Mouse (Mus musculus) intestine, embryonic 14.5 days (tissue): Measurements from ENCODE around the gene Psme3. TPM values are rescaled to one million over a fixed set of nuclear protein-coding genes. Genes with fewer than 3 reads are reported as not detected.

ENCODE experiments used
- ATAC-seq: fragments of 200-750 bp; cut with Nextera tagmentation; replicated peaks from 2 replicates; pipeline ENCODE4 v1.8.0; 2017; ENCODE audit warnings: low read depth, moderate number of reproducible peaks, moderate TSS enrichment, moderate library complexity; ENCODE audit not compliant: low FRiP score, low TSS enrichment
- DNase-seq: peaks from one replicate; pipeline ENCODE4 v3.0.0-alpha.2; 2018; ENCODE audit warnings: low spot score
- H3K27ac ChIP-seq: fragments of 300-500 bp; sonication (generic); 2 replicates; pipeline ENCODE4 v1.5.1; 2014; ENCODE audit warnings: low read depth, mild to moderate bottlenecking, control low read depth
- H3K27me3 ChIP-seq: fragments of 300-500 bp; sonication (generic); replicated peaks from 2 replicates; pipeline ENCODE4 v1.6.1; 2014; ENCODE audit warnings: low read length, control low read depth; ENCODE audit not compliant: control insufficient read depth, insufficient read depth
- H3K36me3 ChIP-seq: fragments of 300-500 bp; sonication (generic); 2 replicates; pipeline ENCODE4 v1.6.1; 2014; ENCODE audit warnings: low read length, control low read depth; ENCODE audit not compliant: control insufficient read depth, insufficient read depth
- H3K4me1 ChIP-seq: fragments of 300-500 bp; sonication (generic); replicated peaks from 2 replicates; pipeline ENCODE4 v1.6.1; 2014; ENCODE audit warnings: low read length, control low read depth, mixed read lengths; ENCODE audit not compliant: control insufficient read depth, insufficient read depth
- H3K4me2 ChIP-seq: fragments of 300-500 bp; sonication (generic); 2 replicates; pipeline ENCODE4 v1.6.1; 2014; ENCODE audit warnings: low read length
- H3K4me3 ChIP-seq: fragments of 300-500 bp; sonication (generic); 2 replicates; pipeline ENCODE4 v1.5.1; 2014; ENCODE audit warnings: low read depth, low read length, control low read depth, mixed read lengths
- H3K9ac ChIP-seq: fragments of 300-500 bp; sonication (generic); 2 replicates; pipeline ENCODE4 v1.6.1; 2014; ENCODE audit warnings: mild to moderate bottlenecking, low read length
- H3K9me3 ChIP-seq: fragments of 300-500 bp; sonication (generic); 2 replicates; pipeline ENCODE4 v1.6.1; 2016; ENCODE audit warnings: low read length, control low read depth; ENCODE audit not compliant: control insufficient read depth
- WGBS: fragments of 180-500 bp; shearing (Covaris S2); extraction: QIAGEN DNeasy Blood & Tissue Kit; methylation state at CpG from one replicate; pipeline ENCODE4 v1.1.7; 2014; 5-methylcytosine and 5-hydroxymethylcytosine counted together
- polyA plus RNA-seq: library from polyadenylated mRNA; unstranded; fragments of >200 nt; fragmentation: Nextera tagmentation; extraction: Ambion mirVana; gene quantifications from 2 replicates; pipeline ENCODE4 v1.2.1, GENCODE M21; 2014

Psme3 gene
- polyA plus RNA-seq, 1 experiment from 2014 or later, result 118 TPM

DNA sequence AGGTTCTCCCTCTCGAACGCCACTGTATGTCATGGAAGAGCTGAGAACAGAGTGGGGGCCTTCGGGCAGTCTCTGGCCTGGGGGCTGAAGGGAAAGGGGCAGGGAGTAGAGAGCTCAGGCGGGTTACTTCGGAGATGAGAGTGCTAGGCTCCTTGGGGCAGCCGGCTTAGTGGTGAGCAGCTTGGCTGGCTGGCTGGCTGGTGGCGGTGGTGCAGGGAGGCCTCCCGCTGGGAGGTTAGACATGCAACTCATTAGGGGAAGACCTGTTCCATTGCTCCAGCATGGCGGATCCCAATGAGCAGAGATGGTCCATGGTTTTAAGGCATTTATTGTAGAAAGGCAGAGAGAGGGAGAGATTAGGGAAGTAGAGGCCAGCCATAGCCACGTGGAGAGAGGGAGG is 18.0 kb downstream of the Psme3 start:
- WGBS, result 47% methylated on average over 10 of the region's 10 CpGs

DNA sequence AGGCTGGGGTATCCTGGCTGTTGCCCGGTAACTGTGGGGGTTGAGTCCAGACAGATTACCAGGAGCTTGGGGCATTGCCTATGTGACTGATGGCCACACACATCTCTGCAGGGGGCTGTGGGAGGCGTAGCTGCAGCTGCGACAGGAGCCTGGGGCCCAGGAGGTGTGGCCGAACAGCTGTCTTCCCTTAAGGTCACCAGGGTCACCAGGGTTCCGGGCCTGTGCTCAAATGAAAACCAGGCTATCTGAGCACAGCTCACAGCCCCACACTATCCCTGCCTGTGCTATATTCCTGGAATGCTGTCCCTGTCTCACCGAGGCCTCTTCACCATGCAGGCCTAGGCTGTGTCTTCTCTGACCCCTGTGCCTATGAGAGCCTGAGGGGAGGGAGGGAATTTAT is 18.5 kb downstream of the Psme3 start:
- H3K27ac ChIP-seq, result no peak overlapping the region
- no peak overlapping the region for H3K4me3 ChIP-seq
- WGBS, result 27% methylated on average over 6 of the region's 6 CpGs
- H3K36me3 ChIP-seq, result no peaks in the 10 kb centered on the region
- ATAC-seq (no peak), DNase-seq (no peak)
- H3K4me1 ChIP-seq, result peaks cover 24% of the 10 kb centered on the region
- no peak overlapping the region for H3K4me2 ChIP-seq
- H3K27me3 ChIP-seq, result no peaks in the 10 kb centered on the region
- H3K9me3 ChIP-seq, result no peaks in the 10 kb centered on the region
- H3K9ac ChIP-seq, result no peak overlapping the region

More for the DNA sequence above, 18.0 kb downstream of the Psme3 start:
- Histone ChIP-seq H3K36me3 (no peaks in the 10 kb centered on the region), H3K27ac (no peak overlapping the region), H3K9me3 (no peaks in the 10 kb centered on the region), H3K4me2 (no peak overlapping the region), H3K9ac (no peak overlapping the region), H3K4me3 (no peak overlapping the region), H3K4me1 (peaks cover 19% of the 10 kb centered on the region), H3K27me3 (no peaks in the 10 kb centered on the region)
- ATAC-seq, result no peak
- no peak for DNase-seq

DNA sequence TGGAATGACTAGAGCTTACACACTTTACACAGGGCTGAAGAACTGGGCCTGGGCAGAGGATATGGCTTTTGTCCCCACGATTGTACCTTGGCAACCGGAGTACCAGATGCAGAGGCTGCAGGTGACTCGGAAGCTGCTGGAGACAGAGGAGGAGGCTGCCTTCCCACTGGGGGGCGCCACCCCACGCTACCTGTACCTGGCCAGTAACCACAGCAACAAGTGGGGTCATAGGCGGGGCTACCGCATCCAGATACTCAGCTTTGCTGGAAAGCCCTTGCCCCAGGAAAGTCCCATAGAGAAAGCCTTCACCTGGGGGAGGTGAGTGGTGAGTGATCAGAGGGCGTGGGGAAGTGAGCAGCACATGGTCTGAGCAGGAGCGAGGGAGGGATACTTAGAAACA is 19.7 kb downstream of the Psme3 start:
- Histone ChIP-seq H3K36me3 (no peaks in the 10 kb centered on the region), H3K4me2 (no peak overlapping the region), H3K4me1 (peaks cover 27% of the 10 kb centered on the region), H3K27me3 (no peaks in the 10 kb centered on the region), H3K9me3 (no peaks in the 10 kb centered on the region), H3K27ac (no peak overlapping the region), H3K9ac (no peak overlapping the region), H3K4me3 (no peak overlapping the region)
- no peak for ATAC-seq
- no peak for DNase-seq
- WGBS, result 80% methylated on average over 9 of the region's 9 CpGs

DNA sequence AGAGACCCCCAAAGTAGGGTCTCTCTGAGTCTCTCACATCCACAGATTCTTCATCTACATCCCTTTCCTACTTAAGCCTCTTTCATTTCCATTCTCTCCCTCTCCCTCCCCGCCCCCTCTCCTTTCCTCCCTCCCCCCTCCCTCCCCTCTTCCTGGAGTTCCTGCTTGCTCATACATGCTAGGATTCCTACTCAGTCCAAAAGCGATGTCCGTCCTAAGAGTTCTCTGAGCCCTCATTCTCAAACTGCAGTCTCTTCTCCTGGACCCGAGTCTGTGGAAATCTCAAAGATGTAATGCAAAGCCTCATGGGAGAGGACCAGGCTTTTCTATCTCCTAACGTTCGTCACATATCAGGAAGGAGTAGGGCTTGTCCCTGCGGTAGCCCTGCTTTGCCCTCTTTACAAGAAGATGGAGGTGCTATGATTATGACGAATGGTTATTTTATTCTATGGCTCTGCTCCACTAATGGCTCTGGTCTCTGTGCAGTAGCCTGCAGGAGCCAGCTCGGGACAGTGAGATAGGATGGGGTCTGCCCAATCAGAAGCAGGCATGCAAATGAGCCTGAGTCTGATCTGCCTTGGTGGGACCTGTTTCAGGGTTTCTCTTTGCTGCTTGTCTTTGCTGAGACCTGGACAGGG is 22.2 kb downstream of the Psme3 start:
- ATAC-seq (peak; percentile 90), DNase-seq (peak; percentile 73)
- Histone ChIP-seq H3K4me2 (peak overlapping the region; percentile 50), H3K27me3 (no peaks in the 10 kb centered on the region), H3K36me3 (no peaks in the 10 kb centered on the region), H3K4me1 (peaks cover 27% of the 10 kb centered on the region), H3K27ac (peak overlapping the region; percentile 28), H3K9ac (no peak overlapping the region), H3K4me3 (0 out of 2 replicates have a peak overlapping the region, but pooled peaks have one; percentile 3), H3K9me3 (no peaks in the 10 kb centered on the region)
- 2% methylated on average over 9 of the region's 9 CpGs for WGBS

DNA sequence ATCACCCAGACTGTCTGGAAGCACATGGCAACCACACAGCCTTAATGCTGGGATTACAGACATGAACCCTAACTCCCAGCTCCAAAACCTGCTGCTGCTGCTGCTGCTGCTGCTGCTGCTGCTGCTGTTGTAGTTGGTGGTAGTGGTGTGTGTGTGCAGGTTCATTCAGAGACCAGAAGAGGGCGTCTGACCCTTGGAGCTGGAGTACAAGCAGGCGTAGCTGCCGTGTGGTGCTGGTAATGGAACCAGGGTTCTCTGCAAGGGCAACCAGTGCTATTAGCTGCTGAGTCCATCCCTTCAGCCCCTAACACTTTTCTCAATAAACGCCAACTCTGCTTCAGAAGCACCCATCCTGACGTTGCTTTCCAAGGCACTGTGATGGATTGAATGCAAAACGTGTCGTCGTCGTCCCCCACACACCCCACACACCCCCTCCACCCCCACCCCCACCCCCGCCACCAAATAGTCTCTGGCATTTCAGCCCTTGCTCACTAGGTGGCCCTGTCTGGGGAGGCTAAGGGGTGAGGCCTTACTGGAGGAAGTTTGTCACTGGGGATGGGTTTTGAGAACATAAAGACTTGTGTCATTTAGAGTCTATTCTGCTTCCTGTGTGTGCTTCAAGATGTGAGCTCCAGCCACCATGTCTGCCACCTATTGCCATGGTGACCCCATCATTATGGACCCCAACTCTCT is 31.2 kb downstream of the Psme3 start:
- Histone ChIP-seq H3K4me3 (no peak overlapping the region), H3K27ac (no peak overlapping the region), H3K9ac (no peak overlapping the region), H3K4me2 (no peak overlapping the region), H3K36me3 (no peaks in the 10 kb centered on the region), H3K27me3 (no peaks in the 10 kb centered on the region), H3K9me3 (no peaks in the 10 kb centered on the region), H3K4me1 (peaks cover 3% of the 10 kb centered on the region; the same call in 1 of the 2 replicates)
- no peak for ATAC-seq
- 72% methylated on average over 10 of the region's 10 CpGs for WGBS
- DNase-seq, result no peak

DNA sequence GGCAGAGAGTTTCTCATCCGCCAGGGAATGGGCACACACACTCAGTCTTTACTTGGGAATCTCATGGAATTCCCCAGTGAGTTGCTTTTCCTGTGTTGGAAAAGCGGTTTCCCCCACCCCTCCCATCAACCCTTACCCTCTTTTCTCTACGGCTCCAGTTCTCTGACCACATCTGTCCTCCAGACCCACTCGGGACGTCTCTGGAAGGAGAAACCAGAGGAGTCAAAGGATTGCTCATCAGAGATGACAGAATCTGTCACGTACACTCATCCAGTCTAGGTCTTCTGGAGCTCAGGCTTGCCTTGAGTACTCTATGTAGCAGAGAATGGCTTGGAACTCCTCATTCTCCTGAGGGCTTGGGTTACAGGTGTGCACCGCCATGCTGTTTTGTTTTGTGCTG is 32.8 kb downstream of the Psme3 start:
- no peaks in the 10 kb centered on the region for H3K27me3 ChIP-seq
- H3K36me3 ChIP-seq, result no peaks in the 10 kb centered on the region
- no peaks in the 10 kb centered on the region for H3K9me3 ChIP-seq
- no peak overlapping the region for H3K27ac ChIP-seq
- no peak overlapping the region for H3K4me3 ChIP-seq
- 68% methylated on average over 7 of the region's 7 CpGs for WGBS
- H3K9ac ChIP-seq, result no peak overlapping the region
- no peak overlapping the region for H3K4me2 ChIP-seq
- DNase-seq, result no peak
- peaks cover 3% of the 10 kb centered on the region; the same call in 1 of the 2 replicates for H3K4me1 ChIP-seq
- no peak for ATAC-seq

DNA sequence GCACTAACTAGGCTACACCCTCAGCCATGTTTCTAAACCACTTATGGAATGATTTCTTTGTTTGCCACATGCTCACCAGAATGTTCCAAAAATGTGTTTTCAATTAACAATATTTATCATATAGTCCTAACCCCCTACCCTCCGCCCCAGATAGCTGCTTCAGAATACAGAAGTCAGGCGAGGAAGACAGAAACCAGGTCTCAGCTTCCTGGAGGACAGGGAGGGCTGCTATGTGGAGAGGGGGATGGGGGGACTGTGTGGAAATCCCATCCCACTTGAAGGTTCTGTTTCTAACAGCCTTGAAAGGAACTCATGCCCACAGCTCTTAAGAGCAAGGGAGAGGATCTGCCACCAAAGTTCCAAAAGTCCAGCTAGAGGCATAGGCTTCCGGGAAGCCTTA is 33.2 kb downstream of the Psme3 start:
- H3K4me3 ChIP-seq, result no peak overlapping the region
- no peaks in the 10 kb centered on the region for H3K36me3 ChIP-seq
- no peak for ATAC-seq
- H3K9me3 ChIP-seq, result no peaks in the 10 kb centered on the region
- H3K4me2 ChIP-seq, result no peak overlapping the region
- WGBS, result 50% methylated on average over 3 of the region's 3 CpGs
- no peak overlapping the region for H3K9ac ChIP-seq
- no peak for DNase-seq
- H3K27ac ChIP-seq, result no peak overlapping the region
- peaks cover 3% of the 10 kb centered on the region; the same call in 1 of the 2 replicates for H3K4me1 ChIP-seq
- no peaks in the 10 kb centered on the region for H3K27me3 ChIP-seq

DNA sequence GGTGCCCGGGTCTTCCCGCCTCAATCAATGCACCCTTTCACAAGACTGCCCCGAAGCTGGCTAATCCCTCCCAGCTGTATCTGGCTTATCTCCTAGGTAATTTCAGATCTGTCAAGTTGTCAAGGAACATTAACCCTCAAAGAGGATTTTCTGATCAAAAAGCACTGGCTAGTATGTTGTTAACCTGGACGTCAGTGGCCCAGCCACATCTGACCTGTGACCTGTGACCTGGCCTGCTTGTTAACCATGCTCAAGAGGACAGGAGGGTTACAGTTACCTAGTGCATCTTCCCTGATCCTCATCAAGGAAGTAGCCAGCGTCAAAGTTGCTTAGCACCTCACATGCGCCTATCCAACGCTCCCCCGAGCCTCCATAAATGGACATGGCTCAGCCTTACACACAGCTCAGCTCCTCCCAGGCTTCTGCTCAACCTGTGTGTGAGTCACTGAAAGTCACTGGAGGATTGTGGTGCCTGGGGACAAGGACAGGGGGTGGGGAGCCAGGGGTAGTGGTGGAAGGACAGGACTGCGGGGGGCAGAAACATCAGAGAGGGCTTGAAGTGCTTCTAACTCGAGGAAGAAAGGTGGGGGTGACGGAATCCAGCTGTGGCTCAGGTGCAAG is 35.2 kb downstream of the Psme3 start:
- no peak overlapping the region for H3K27ac ChIP-seq
- H3K9ac ChIP-seq, result no peak overlapping the region
- no peaks in the 10 kb centered on the region for H3K27me3 ChIP-seq
- no peaks in the 10 kb centered on the region for H3K9me3 ChIP-seq
- no peaks in the 10 kb centered on the region for H3K36me3 ChIP-seq
- H3K4me2 ChIP-seq, result no peak overlapping the region
- DNase-seq (no peak), ATAC-seq (no peak; the same call in 1 of the 2 replicates)
- 49% methylated on average over 11 of the region's 11 CpGs for WGBS
- peaks cover 3% of the 10 kb centered on the region; the same call in 1 of the 2 replicates for H3K4me1 ChIP-seq
- no peak overlapping the region for H3K4me3 ChIP-seq
